Mouse (Mus musculus) kidney, embryonic 15.5 days (tissue): ENCODE results near the gene Tex13c2. TPM values are rescaled to one million over a fixed set of nuclear protein-coding genes. Genes with fewer than 3 reads are reported as not detected.

Experiments
- ATAC-seq: fragments of 200-750 bp; cut with Nextera tagmentation; replicated peaks from 2 replicates; pipeline ENCODE4 v1.8.0; 2017; ENCODE audit warnings: moderate TSS enrichment; ENCODE audit not compliant: low FRiP score
- H3K27ac ChIP-seq: fragments of 300-500 bp; sonication (generic); 2 replicates; pipeline ENCODE4 v1.5.1; 2015; ENCODE audit warnings: mild to moderate bottlenecking, inconsistent platforms
- H3K27me3 ChIP-seq: fragments of 300-500 bp; sonication (generic); 2 replicates; pipeline ENCODE4 v1.6.1; 2015; ENCODE audit warnings: inconsistent platforms
- H3K36me3 ChIP-seq: fragments of 300-500 bp; sonication (generic); 2 replicates; pipeline ENCODE4 v1.6.1; 2015; ENCODE audit warnings: inconsistent platforms
- H3K4me1 ChIP-seq: fragments of 300-500 bp; sonication (generic); 2 replicates; pipeline ENCODE4 v1.6.1; 2015; ENCODE audit warnings: inconsistent platforms
- H3K4me2 ChIP-seq: fragments of 300-500 bp; sonication (generic); 2 replicates; pipeline ENCODE4 v1.6.1; 2015; ENCODE audit warnings: moderate library complexity, mild to moderate bottlenecking, inconsistent platforms
- H3K4me3 ChIP-seq: fragments of 300-500 bp; sonication (generic); replicated peaks from 2 replicates; pipeline ENCODE4 v1.5.1; 2015; ENCODE audit warnings: mild to moderate bottlenecking, inconsistent platforms
- H3K9ac ChIP-seq: fragments of 300-500 bp; sonication (generic); 2 replicates; pipeline ENCODE4 v1.6.1; 2015; ENCODE audit warnings: mild to moderate bottlenecking, inconsistent platforms
- H3K9me3 ChIP-seq: fragments of 300-500 bp; sonication (generic); replicated peaks from 2 replicates; pipeline ENCODE4 v1.6.1; 2016; ENCODE audit warnings: inconsistent platforms
- WGBS: fragments of 180-500 bp; shearing (Covaris S2); methylation state at CpG from one replicate; pipeline ENCODE4 v1.1.7; 2015; ENCODE audit warnings: mixed read lengths; 5-methylcytosine and 5-hydroxymethylcytosine counted together
- polyA plus RNA-seq: library from polyadenylated mRNA; unstranded; fragments of >200 nt; fragmentation: Nextera tagmentation; extraction: Ambion mirVana; gene quantifications from 2 replicates; pipeline ENCODE4 v1.2.1, GENCODE M21; 2015

The Tex13c2 gene
- polyA plus RNA-seq, 1 experiment from 2014 or later: not detected

DNA sequence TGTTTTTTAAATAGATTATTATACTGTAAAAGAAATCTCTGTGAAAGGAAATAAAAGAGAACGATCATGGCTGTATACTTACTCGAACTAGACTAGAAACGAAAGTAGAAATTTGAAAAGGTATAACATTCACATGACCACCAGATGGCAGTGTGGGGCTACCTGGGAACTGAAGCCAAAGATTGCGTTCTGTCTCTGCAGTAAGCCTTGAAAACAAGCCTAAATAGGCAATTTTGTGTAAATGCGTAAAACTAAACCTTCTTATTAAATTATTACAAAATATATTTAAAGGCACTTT, 51.2 kb downstream of the Tex13c2 start:
- no peak for ATAC-seq

More for the DNA sequence above, 51.2 kb downstream of the Tex13c2 start:
- Histone ChIP-seq H3K27me3 (no peaks in the 10 kb centered on the region), H3K9ac (no peak overlapping the region), H3K4me3 (peak overlapping the region; percentile 23; the same call in 1 of the 2 replicates), H3K4me1 (no peaks in the 10 kb centered on the region), H3K27ac (no peak overlapping the region), H3K4me2 (peak overlapping the region; percentile 44), H3K9me3 (no peaks in the 10 kb centered on the region), H3K36me3 (no peaks in the 10 kb centered on the region)
- WGBS: 34% methylated on average over 5 of the region's 5 CpGs

Other genes starting within 250 kb of the Tex13c2 start
- gene Sh2d1a, start 12.8 kb downstream of the Tex13c2 start, polyA plus RNA-seq: 0.05 and 0.06 TPM in 2 replicates